Mouse (Mus musculus) thymus, adult 2 months (tissue): ENCODE measurements around the gene Sema4d.

ENCODE experiments used
- CTCF ChIP-seq: fragments of 200-500 bp; IDR thresholded peaks from 2 replicates; pipeline ENCODE4 v1.5.1; 2012; ENCODE audit warnings: mild to moderate bottlenecking, control low read depth, low read length, moderate library complexity, borderline replicate concordance; ENCODE audit not compliant: control insufficient read depth, poor library complexity, insufficient read depth; ENCODE audit errors: extremely low read depth
- POLR2A ChIP-seq: fragments of 200-500 bp; IDR thresholded peaks from 2 replicates; pipeline ENCODE4 v1.6.1; 2012; ENCODE audit warnings: mild to moderate bottlenecking, low read length, control low read depth, moderate library complexity; ENCODE audit not compliant: control insufficient read depth, poor library complexity, insufficient read depth; ENCODE audit errors: extremely low read depth

DNA sequence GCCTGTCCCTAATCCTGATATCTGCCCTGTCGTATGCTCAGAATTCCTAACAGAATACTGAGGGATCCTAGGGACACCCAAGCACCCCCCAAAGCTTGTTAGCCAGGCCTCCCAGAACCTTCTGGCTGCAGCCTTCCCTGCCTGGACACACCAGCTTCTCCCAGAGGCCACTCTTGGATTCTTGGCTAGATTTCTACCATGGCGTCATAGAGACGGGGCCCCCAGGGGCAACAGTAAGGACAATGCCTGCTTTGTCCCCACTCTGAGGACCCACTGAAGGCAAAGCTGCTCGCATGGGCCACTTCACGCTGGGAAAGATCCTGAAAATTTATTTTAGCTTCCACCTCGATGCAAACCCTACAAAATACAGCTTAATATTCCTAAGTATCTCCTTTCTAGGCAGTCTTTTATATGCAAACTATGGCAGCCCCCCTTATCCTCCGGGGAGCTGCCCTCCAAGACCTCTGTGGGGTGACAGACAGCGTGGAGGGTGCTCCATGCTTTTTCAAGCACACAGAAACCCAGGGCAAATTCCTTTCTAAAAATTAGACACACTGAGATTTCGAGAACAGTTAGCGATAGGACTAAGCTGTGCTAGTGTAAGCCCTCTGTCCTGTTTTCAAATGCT lies 32.2 kb downstream of the Sema4d start:
- TF ChIP-seq CTCF (no peak), POLR2A (no peak)
